Mouse (Mus musculus) cortical plate, adult 2 months (tissue): ENCODE measurements around the gene Fads2.

Experiments used
- CTCF ChIP-seq: fragments of 200-500 bp; IDR thresholded peaks from 2 replicates; pipeline ENCODE4 v1.5.1; 2011; ENCODE audit warnings: mild to moderate bottlenecking, control low read depth, low read length; ENCODE audit not compliant: insufficient read depth; ENCODE audit errors: extremely low read depth
- POLR2A ChIP-seq: fragments of 200-500 bp; IDR thresholded peaks from 2 replicates; pipeline ENCODE4 v1.6.1; 2011; ENCODE audit warnings: mild to moderate bottlenecking, low read length, control low read depth; ENCODE audit not compliant: insufficient read depth; ENCODE audit errors: extremely low read depth

- TF ChIP-seq POLR2A (no peak), CTCF (no peak)
Observed at GRCm38 (mm10) chr19:10042232-10042631, 59.3 kb downstream of the Fads2 start.
